Mouse (Mus musculus): ENCODE measurements around the gene Sf3a2.
"Not testable (repeated sequence)": the region's sequence is repeated elsewhere in the genome, so short reads cannot be mapped to it uniquely, and the experiment has no call there.

Gene Sf3a2

GRCm38 (mm10) chr10:80824827-80825226, 26.8 kb downstream of the Sf3a2 start:
- DNase-seq (ENCODE audit: low read depth, low spot score) = no peak

GRCm38 (mm10) chr10:80826151-80827062, 28.4 kb downstream of the Sf3a2 start, which contains the start of gene Oaz1:
Gene Oaz1 (plus strand): TSS chr10:80826656.
- DNase-seq (ENCODE audit: low read depth, low spot score) = peak; percentile 99

- no peak for DNase-seq (ENCODE audit: low read depth, low spot score)
Measured at GRCm38 (mm10) chr10:80827063-80827869, 29.3 kb downstream of the Sf3a2 start.

- DNase-seq (ENCODE audit: low read depth, low spot score) = no peak
Measured at GRCm38 (mm10) chr10:80827870-80828420, 29.9 kb downstream of the Sf3a2 start.

- DNase-seq (ENCODE audit: low read depth, low spot score) = not testable (repeated sequence)
Measured at GRCm38 (mm10) chr10:80828587-80828986, 30.6 kb downstream of the Sf3a2 start.

GRCm38 (mm10) chr10:80829359-80830278, 31.6 kb downstream of the Sf3a2 start:
- no peak for DNase-seq (ENCODE audit: low read depth, low spot score)

- no peak for DNase-seq (ENCODE audit: low read depth, low spot score)
Measured at GRCm38 (mm10) chr10:80831136-80831535, 33.1 kb downstream of the Sf3a2 start.

- no peak for DNase-seq (ENCODE audit: low read depth, low spot score)
Measured at GRCm38 (mm10) chr10:80832818-80833217, 34.8 kb downstream of the Sf3a2 start.

GRCm38 (mm10) chr10:80835617-80836016, 37.6 kb downstream of the Sf3a2 start:
- no peak for DNase-seq (ENCODE audit: low read depth, low spot score)

- no peak for DNase-seq (ENCODE audit: low read depth, low spot score)
Measured at GRCm38 (mm10) chr10:80836949-80837379, 39.0 kb downstream of the Sf3a2 start.

GRCm38 (mm10) chr10:80837827-80838226, 39.8 kb downstream of the Sf3a2 start:
- DNase-seq (ENCODE audit: low read depth, low spot score) = peak; percentile 77

- DNase-seq (ENCODE audit: low read depth, low spot score) = no peak
Measured at GRCm38 (mm10) chr10:80838346-80838912, 40.4 kb downstream of the Sf3a2 start.

- no peak for DNase-seq (ENCODE audit: low read depth, low spot score)
Measured at GRCm38 (mm10) chr10:80839848-80840247, 41.9 kb downstream of the Sf3a2 start.

GRCm38 (mm10) chr10:80841685-80842084, 43.7 kb downstream of the Sf3a2 start:
- DNase-seq (ENCODE audit: low read depth, low spot score) = no peak

GRCm38 (mm10) chr10:80842334-80842733, 44.3 kb downstream of the Sf3a2 start:
- no peak for DNase-seq (ENCODE audit: low read depth, low spot score)

- DNase-seq (ENCODE audit: low read depth, low spot score) = no peak
Measured at GRCm38 (mm10) chr10:80843087-80843930, 45.3 kb downstream of the Sf3a2 start.

- no peak for DNase-seq (ENCODE audit: low read depth, low spot score)
Measured at GRCm38 (mm10) chr10:80843931-80844547, 46.0 kb downstream of the Sf3a2 start, which contains the start of gene Lingo3. Gene Lingo3 (minus strand): TSS chr10:80844039.

GRCm38 (mm10) chr10:80845055-80845693, 47.2 kb downstream of the Sf3a2 start:
- DNase-seq (ENCODE audit: low read depth, low spot score) = no peak

- no peak for DNase-seq (ENCODE audit: low read depth, low spot score)
Measured at GRCm38 (mm10) chr10:80845732-80846131, 47.7 kb downstream of the Sf3a2 start.

All from retina, postnatal 7 days (tissue).